Mouse (Mus musculus) kidney, embryonic 16.5 days (tissue): Measurements from ENCODE around the gene Plod1. TPM values are rescaled to one million over a fixed set of nuclear protein-coding genes. Genes with fewer than 3 reads are reported as not detected.

ENCODE experiments used
- ATAC-seq: fragments of 200-750 bp; cut with Nextera tagmentation; 2 replicates; pipeline ENCODE4 v1.8.0; 2017; ENCODE audit warnings: moderate TSS enrichment; ENCODE audit not compliant: low FRiP score, low TSS enrichment
- H3K27ac ChIP-seq: fragments of 300-500 bp; sonication (generic); 2 replicates; pipeline ENCODE4 v1.5.1; 2014; ENCODE audit warnings: low read length
- H3K27me3 ChIP-seq: fragments of 300-500 bp; sonication (generic); 2 replicates; pipeline ENCODE4 v1.6.1; 2014; ENCODE audit warnings: low read length, control low read depth, mixed read lengths; ENCODE audit not compliant: insufficient read depth
- H3K36me3 ChIP-seq: fragments of 300-500 bp; sonication (generic); 2 replicates; pipeline ENCODE4 v1.6.1; 2014; ENCODE audit warnings: low read length, control low read depth, mixed read lengths; ENCODE audit not compliant: insufficient read depth
- H3K4me1 ChIP-seq: fragments of 300-500 bp; sonication (generic); 2 replicates; pipeline ENCODE4 v1.6.1; 2014; ENCODE audit warnings: low read length, control low read depth, mixed read lengths; ENCODE audit not compliant: insufficient read depth
- H3K4me2 ChIP-seq: fragments of 300-500 bp; sonication (generic); replicated peaks from 2 replicates; pipeline ENCODE4 v1.6.1; 2014; ENCODE audit warnings: low read depth, low read length
- H3K4me3 ChIP-seq: fragments of 300-500 bp; sonication (generic); 2 replicates; pipeline ENCODE4 v1.5.1; 2014; ENCODE audit warnings: mild to moderate bottlenecking, low read length
- H3K9ac ChIP-seq: fragments of 300-500 bp; sonication (generic); replicated peaks from 2 replicates; pipeline ENCODE4 v1.6.1; 2014; ENCODE audit warnings: low read length
- H3K9me3 ChIP-seq: fragments of 300-500 bp; sonication (generic); 2 replicates; pipeline ENCODE4 v1.6.1; 2016; ENCODE audit warnings: low read length, control low read depth
- WGBS: fragments of 180-500 bp; shearing (Covaris S2); extraction: QIAGEN DNeasy Blood & Tissue Kit; methylation state at CpG from one replicate; pipeline ENCODE4 v1.1.7; 2014; 5-methylcytosine and 5-hydroxymethylcytosine counted together
- polyA plus RNA-seq: library from polyadenylated mRNA; unstranded; fragments of >200 nt; fragmentation: Nextera tagmentation; extraction: Ambion mirVana; gene quantifications from 2 replicates; pipeline ENCODE4 v1.2.1, GENCODE M21; 2015

Plod1 gene
- polyA plus RNA-seq, 1 experiment from 2014 or later: 61.5 TPM

GRCm38 (mm10) chr4:147902906-147903500 lies 33.6 kb downstream of the Plod1 start:
- no peak overlapping the region for H3K4me3 ChIP-seq
- H3K9me3 ChIP-seq: no peaks in the 10 kb centered on the region
- H3K4me1 ChIP-seq: peaks cover 11% of the 10 kb centered on the region
- H3K36me3 ChIP-seq: peaks cover 16% of the 10 kb centered on the region
- WGBS: 88% methylated on average over 12 of the region's 12 CpGs
- no peak overlapping the region for H3K9ac ChIP-seq
- no peak for ATAC-seq
- H3K4me2 ChIP-seq: no peak overlapping the region
- H3K27ac ChIP-seq: no peak overlapping the region
- H3K27me3 ChIP-seq: no peaks in the 10 kb centered on the region

- no peak overlapping the region for H3K9ac ChIP-seq
- peaks cover 11% of the 10 kb centered on the region for H3K4me1 ChIP-seq
- no peak overlapping the region for H3K27ac ChIP-seq
- WGBS: 86% methylated on average over 7 of the region's 7 CpGs
- ATAC-seq: no peak
- H3K9me3 ChIP-seq: no peaks in the 10 kb centered on the region
- H3K27me3 ChIP-seq: no peaks in the 10 kb centered on the region
- no peak overlapping the region for H3K4me3 ChIP-seq
- peaks cover 41% of the 10 kb centered on the region for H3K36me3 ChIP-seq
- no peak overlapping the region for H3K4me2 ChIP-seq
Measured at GRCm38 (mm10) chr4:147900452-147900851, 36.1 kb downstream of the Plod1 start.

- 80% methylated on average over 3 of the region's 3 CpGs for WGBS
- H3K27ac ChIP-seq: no peak overlapping the region
- H3K4me2 ChIP-seq: no peak overlapping the region
- no peaks in the 10 kb centered on the region; the same call in 1 of the 2 replicates for H3K4me1 ChIP-seq
- peaks cover 57% of the 10 kb centered on the region for H3K36me3 ChIP-seq
- no peak for ATAC-seq
- no peaks in the 10 kb centered on the region for H3K27me3 ChIP-seq
- no peaks in the 10 kb centered on the region for H3K9me3 ChIP-seq
- H3K9ac ChIP-seq: no peak overlapping the region
- H3K4me3 ChIP-seq: no peak overlapping the region
Measured at GRCm38 (mm10) chr4:147897348-147897747, 39.2 kb downstream of the Plod1 start.

GRCm38 (mm10) chr4:147896411-147896810 lies 40.2 kb downstream of the Plod1 start:
- Histone ChIP-seq H3K4me1 (no peaks in the 10 kb centered on the region; the same call in 1 of the 2 replicates), H3K36me3 (peaks cover 59% of the 10 kb centered on the region), H3K4me3 (no peak overlapping the region), H3K9me3 (no peaks in the 10 kb centered on the region), H3K9ac (no peak overlapping the region), H3K4me2 (no peak overlapping the region), H3K27me3 (no peaks in the 10 kb centered on the region), H3K27ac (no peak overlapping the region)
- no peak for ATAC-seq
- WGBS: 68% methylated on average over 1 of the region's 1 CpGs

- Histone ChIP-seq H3K27me3 (no peaks in the 10 kb centered on the region), H3K4me2 (no peak overlapping the region), H3K9me3 (no peaks in the 10 kb centered on the region), H3K27ac (no peak overlapping the region), H3K4me1 (no peaks in the 10 kb centered on the region; the same call in 1 of the 2 replicates), H3K9ac (no peak overlapping the region), H3K36me3 (peaks cover 62% of the 10 kb centered on the region), H3K4me3 (no peak overlapping the region)
- ATAC-seq: no peak
- 89% methylated on average over 4 of the region's 4 CpGs for WGBS
Measured at GRCm38 (mm10) chr4:147895815-147896330, 40.7 kb downstream of the Plod1 start.

- Histone ChIP-seq H3K4me1 (no peaks in the 10 kb centered on the region), H3K27me3 (no peaks in the 10 kb centered on the region), H3K9me3 (no peaks in the 10 kb centered on the region), H3K9ac (no peak overlapping the region), H3K4me3 (no peak overlapping the region), H3K4me2 (no peak overlapping the region), H3K36me3 (peaks cover 76% of the 10 kb centered on the region), H3K27ac (no peak overlapping the region)
- 87% methylated on average over 6 of the region's 6 CpGs for WGBS
- no peak for ATAC-seq
Measured at GRCm38 (mm10) chr4:147890341-147890740, 46.2 kb downstream of the Plod1 start.

GRCm38 (mm10) chr4:147888237-147888636 lies 48.3 kb downstream of the Plod1 start:
- no peak overlapping the region for H3K4me2 ChIP-seq
- 86% methylated on average over 4 of the region's 4 CpGs for WGBS
- H3K27me3 ChIP-seq: no peaks in the 10 kb centered on the region

GRCm38 (mm10) chr4:147887277-147887676 lies 49.3 kb downstream of the Plod1 start:
- no peak overlapping the region for H3K4me2 ChIP-seq
- WGBS: 88% methylated on average over 7 of the region's 7 CpGs
- peaks cover 81% of the 10 kb centered on the region for H3K36me3 ChIP-seq
- H3K27me3 ChIP-seq: no peaks in the 10 kb centered on the region
- no peak overlapping the region for H3K4me3 ChIP-seq
- no peaks in the 10 kb centered on the region for H3K9me3 ChIP-seq
- ATAC-seq: no peak
- H3K9ac ChIP-seq: no peak overlapping the region
- H3K4me1 ChIP-seq: no peaks in the 10 kb centered on the region
- no peak overlapping the region for H3K27ac ChIP-seq

More at GRCm38 (mm10) chr4:147888237-147888636, 48.3 kb downstream of the Plod1 start:
- H3K4me1 ChIP-seq: no peaks in the 10 kb centered on the region
- no peaks in the 10 kb centered on the region for H3K9me3 ChIP-seq
- H3K27ac ChIP-seq: no peak overlapping the region
- ATAC-seq: no peak
- H3K4me3 ChIP-seq: no peak overlapping the region
- H3K9ac ChIP-seq: no peak overlapping the region
- H3K36me3 ChIP-seq: peaks cover 78% of the 10 kb centered on the region

- 87% methylated on average over 12 of the region's 12 CpGs for WGBS
- peaks cover 84% of the 10 kb centered on the region for H3K36me3 ChIP-seq
- H3K27ac ChIP-seq: no peak overlapping the region
- no peak overlapping the region for H3K4me2 ChIP-seq
- no peaks in the 10 kb centered on the region for H3K27me3 ChIP-seq
- H3K9ac ChIP-seq: no peak overlapping the region
- H3K4me3 ChIP-seq: no peak overlapping the region
- H3K4me1 ChIP-seq: no peaks in the 10 kb centered on the region
- ATAC-seq: no peak
- no peaks in the 10 kb centered on the region for H3K9me3 ChIP-seq
Measured at GRCm38 (mm10) chr4:147886158-147886557, 50.4 kb downstream of the Plod1 start.

GRCm38 (mm10) chr4:147884138-147884537 lies 52.4 kb downstream of the Plod1 start:
- peaks cover 83% of the 10 kb centered on the region for H3K36me3 ChIP-seq
- 98% methylated on average over 3 of the region's 3 CpGs for WGBS
- H3K9ac ChIP-seq: no peak overlapping the region
- H3K27ac ChIP-seq: no peak overlapping the region
- no peak overlapping the region for H3K4me2 ChIP-seq
- no peak for ATAC-seq
- no peaks in the 10 kb centered on the region for H3K9me3 ChIP-seq
- H3K4me3 ChIP-seq: no peak overlapping the region
- no peaks in the 10 kb centered on the region for H3K27me3 ChIP-seq
- no peaks in the 10 kb centered on the region for H3K4me1 ChIP-seq
